In the genomic region with DNA sequence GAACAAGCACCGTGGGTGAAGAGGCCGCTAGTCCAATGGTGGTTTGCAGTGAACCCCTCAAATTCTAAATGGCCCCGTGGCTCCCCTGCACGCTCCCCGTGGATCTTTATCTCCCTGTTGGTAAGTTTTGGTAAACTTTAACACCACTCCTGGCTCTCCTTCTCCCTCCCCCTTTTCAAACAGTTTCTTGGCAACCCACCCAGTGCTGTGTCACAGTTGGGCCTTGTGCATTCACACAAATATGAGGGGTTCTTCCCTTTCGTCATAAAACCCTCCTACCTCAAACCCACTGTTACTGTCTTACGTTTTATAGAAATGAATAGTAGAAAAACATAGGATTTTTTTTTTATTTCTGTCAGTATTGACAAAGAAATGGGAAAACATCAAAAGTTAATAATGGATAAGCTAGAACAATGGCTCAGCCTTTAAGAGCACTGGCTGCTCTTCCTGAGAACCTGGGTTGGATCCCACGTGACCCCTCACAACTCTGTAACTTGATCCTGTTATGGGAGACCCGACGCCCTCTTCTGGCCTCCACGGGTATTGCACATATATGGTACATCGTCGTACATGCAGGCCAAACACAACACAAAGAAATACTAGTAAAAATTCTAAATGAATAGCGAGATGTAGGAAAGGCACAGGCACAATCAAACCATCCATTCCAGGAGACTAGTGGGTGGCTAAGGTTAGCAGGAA, we compare ENCODE assay signal across 14 mouse cellular contexts.
DNase-seq lines count a peak whose midpoint lies in the region; ATAC-seq and TF ChIP-seq lines count a peak whose summit lies in the region.
"Had no signal": no experiment of that assay in that cellular context is flagged by ENCODE, and none has a peak within 500 bp of the region (broad histone marks: within the 10 kb centered on the region; RNA-seq: fewer than 3 reads in every experiment).

No protein-coding gene starts in this region.

- H3K9me3 ChIP-seq in limb, embryonic 11.5 days (ENCODE audit: control insufficient read depth, low read length), result no peaks in the 10 kb centered on the region
- H3K9me3 ChIP-seq in limb, embryonic 10.5 days (replicated peaks), result no peaks in the 10 kb centered on the region
- no peaks in the 10 kb centered on the region for H3K9me3 ChIP-seq in liver, postnatal 0 days (ENCODE audit: low read length)
- H3K9me3 ChIP-seq: kidney, embryonic 15.5 days had no signal

- no peaks in the 10 kb centered on the region for H3K4me1 ChIP-seq in limb, embryonic 11.5 days (ENCODE audit: control insufficient read depth, insufficient read depth, low read length)
- H3K4me1 ChIP-seq in limb, embryonic 10.5 days, result 0 out of 2 replicates have a peak, but pooled peaks cover 4% of the 10 kb centered on the region
- no peaks in the 10 kb centered on the region for H3K4me1 ChIP-seq in liver, postnatal 0 days (ENCODE audit: insufficient read depth)
- H3K4me1 ChIP-seq: kidney, embryonic 15.5 days had no signal

- no peak overlapping the region for H3K27ac ChIP-seq in limb, embryonic 11.5 days (replicated peaks; ENCODE audit: low read depth, low read length)
- no peak overlapping the region for H3K27ac ChIP-seq in limb, embryonic 10.5 days
- H3K27ac ChIP-seq in liver, postnatal 0 days (ENCODE audit: low read depth), result no peak overlapping the region
- H3K27ac ChIP-seq: kidney, embryonic 15.5 days had no signal

- peak; percentile 60 for TF ChIP-seq CTCF in liver, postnatal 0 days (IDR thresholded peaks at IDR 0.05; ENCODE audit: low read depth)

- WGBS in limb, embryonic 11.5 days, result 82% methylated on average over 14 of the region's 14 CpGs
- 82% methylated on average over 14 of the region's 14 CpGs for WGBS in limb, embryonic 10.5 days
- 71% methylated on average over 14 of the region's 14 CpGs for WGBS in liver, postnatal 0 days (ENCODE audit: insufficient replicate concordance)

- no peak overlapping the region for H3K9ac ChIP-seq in limb, embryonic 11.5 days (ENCODE audit: low read length)
- H3K9ac ChIP-seq in liver, postnatal 0 days (replicated peaks), result no peak overlapping the region
- H3K9ac ChIP-seq: kidney, embryonic 15.5 days had no signal

- no peak for ATAC-seq in CD4-positive, CD25-positive, alpha-beta regulatory T cell, adult 4 months
- no peak for ATAC-seq in limb, embryonic 11.5 days (ENCODE audit: insufficient number of reproducible peaks, low FRiP score, low TSS enrichment, low read depth)
- ATAC-seq in liver, postnatal 0 days, result peak; percentile 48; the same call in 1 of the 2 replicates

- no peak overlapping the region for H3K4me2 ChIP-seq in limb, embryonic 11.5 days (ENCODE audit: low read depth, severe bottlenecking)
- H3K4me2 ChIP-seq in liver, postnatal 0 days (ENCODE audit: low read depth, low read length), result no peak overlapping the region
- H3K4me2 ChIP-seq: kidney, embryonic 15.5 days had no signal

- H3K27me3 ChIP-seq in limb, embryonic 11.5 days (ENCODE audit: control insufficient read depth, insufficient read depth, low read length), result no peaks in the 10 kb centered on the region
- no peaks in the 10 kb centered on the region for H3K27me3 ChIP-seq in limb, embryonic 10.5 days (ENCODE audit: low read depth, poor library complexity, severe bottlenecking)
- no peaks in the 10 kb centered on the region for H3K27me3 ChIP-seq in liver, postnatal 0 days (ENCODE audit: insufficient read depth, low read length)
- H3K27me3 ChIP-seq: kidney, embryonic 15.5 days had no signal

- H3K4me3 ChIP-seq in limb, embryonic 11.5 days (ENCODE audit: low read depth, low read length), result no peak overlapping the region
- H3K4me3 ChIP-seq in limb, embryonic 10.5 days, result no peak overlapping the region
- no peak overlapping the region for H3K4me3 ChIP-seq in liver, postnatal 0 days (ENCODE audit: low read depth, low read length)
- H3K4me3 ChIP-seq: erythroblast, embryonic 14.5 days; kidney, embryonic 15.5 days had no signal

- TF ChIP-seq EP300 in liver, postnatal 0 days (IDR thresholded peaks at IDR 0.05; ENCODE audit: low read depth), result no peak

- DNase-seq in CD4-positive, CD25-positive, alpha-beta regulatory T cell, adult 2 months (ENCODE audit: low read depth, low spot score), result peak; percentile 38
- DNase-seq in limb, embryonic 11.5 days (ENCODE audit: low spot score), result peak; percentile 34
- DNase-seq in limb, embryonic 10.5 days (ENCODE audit: low spot score), result no peak
- peak; percentile 47 for DNase-seq in NIH3T3 (ENCODE audit: low read depth)
- peak; percentile 41 for DNase-seq in liver, postnatal 0 days
- DNase-seq in adrenal gland, adult 2 months, result no peak
- DNase-seq in spleen, postnatal 36 days (ENCODE audit: low spot score in 2 of 2), result no peak
- DNase-seq: cerebellum, adult 9-10 months; gastrocnemius, postnatal 14 days; heart, postnatal 14 days; left cerebral cortex, postnatal 4 days had no signal

- H3K36me3 ChIP-seq in limb, embryonic 11.5 days (ENCODE audit: control insufficient read depth, insufficient read depth, low read length), result no peaks in the 10 kb centered on the region
- H3K36me3 ChIP-seq in limb, embryonic 10.5 days, result no peaks in the 10 kb centered on the region
- no peaks in the 10 kb centered on the region for H3K36me3 ChIP-seq in liver, postnatal 0 days (replicated peaks; ENCODE audit: insufficient read depth, low read length)
- H3K36me3 ChIP-seq: kidney, embryonic 15.5 days had no signal

Comparison
In these comparisons a context has a peak if more than half of its experiments do, and no peak if none do; other contexts are left out.
1. DNase-seq: peak in CD4-positive, CD25-positive, alpha-beta regulatory T cell, adult 2 months (single experiment), limb, embryonic 11.5 days (single experiment), NIH3T3 (single experiment) and liver, postnatal 0 days (single experiment); none in limb, embryonic 10.5 days (single experiment), adrenal gland, adult 2 months (single experiment) and spleen, postnatal 36 days (0 of 2).